Mouse (Mus musculus): ENCODE measurements at regions not wholly inside any gene's neighbourhood (a gene's known extent, or its start where the extent isn't known, plus 50 kb on each side); places are given as distances from the start of the nearest gene placed in this dataset.

GRCm38 (mm10) chrX:166929716-166930420 is 279.2 kb downstream of the Tmsb4x start:
- H3K36me3 ChIP-seq (ENCODE audit: insufficient read depth, low read length) = no peaks in the 10 kb centered on the region
- ATAC-seq (no peak), DNase-seq (ENCODE audit: low spot score) (no peak)
- H3K27me3 ChIP-seq (replicated peaks; ENCODE audit: insufficient read depth, low read length) = no peaks in the 10 kb centered on the region
- no peak overlapping the region for H3K9ac ChIP-seq (replicated peaks; ENCODE audit: low read depth)
- 64% methylated on average over 6 of the region's 6 CpGs for WGBS
- H3K9me3 ChIP-seq (ENCODE audit: low read length) = no peaks in the 10 kb centered on the region
- no peak overlapping the region for H3K27ac ChIP-seq (ENCODE audit: low read length)
- H3K4me1 ChIP-seq (ENCODE audit: insufficient read depth, low read depth, low read length) = no peaks in the 10 kb centered on the region
- TF ChIP-seq EP300 (IDR thresholded peaks at IDR 0.05) (no peak), CTCF (IDR thresholded peaks at IDR 0.05) (no peak)
- H3K4me2 ChIP-seq (replicated peaks; ENCODE audit: low read depth, low read length) = no peak overlapping the region
- H3K4me3 ChIP-seq (ENCODE audit: low read depth, low read length) = no peak overlapping the region

DNA sequence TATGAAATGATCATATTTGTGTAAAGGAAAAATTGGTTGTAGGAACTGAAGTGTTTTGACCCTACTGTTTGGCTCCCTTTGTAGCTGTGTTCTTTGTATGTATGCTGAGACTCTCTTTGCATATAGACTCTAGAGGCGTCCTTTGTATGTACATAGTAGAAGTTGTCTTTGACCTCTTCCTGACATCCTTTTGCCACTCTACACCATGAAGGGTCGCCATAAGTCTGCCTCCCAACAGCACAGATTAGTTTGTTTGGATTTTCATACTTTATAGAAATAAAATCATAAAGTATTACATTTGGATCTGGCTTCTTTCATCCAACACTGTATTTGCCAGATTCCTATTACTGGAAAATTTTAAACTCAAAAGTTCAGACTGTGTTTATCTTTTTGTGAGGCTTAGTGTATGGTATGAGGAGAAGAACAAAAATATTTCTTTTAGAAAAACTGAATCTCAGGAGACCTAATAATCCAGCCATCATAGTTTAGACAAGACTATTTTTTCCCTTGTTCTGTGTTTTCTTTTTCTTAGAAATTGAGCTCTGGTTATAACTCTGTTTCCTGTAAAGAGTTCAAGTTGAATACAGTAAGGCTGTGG is 293.7 kb downstream of the Tmsb4x start:
- H3K4me2 ChIP-seq (replicated peaks; ENCODE audit: low read depth, low read length) = no peak overlapping the region
- DNase-seq (ENCODE audit: low spot score) (no peak), ATAC-seq (no peak)
- H3K27me3 ChIP-seq (replicated peaks; ENCODE audit: insufficient read depth, low read length) = no peaks in the 10 kb centered on the region
- H3K36me3 ChIP-seq (ENCODE audit: insufficient read depth, low read length) = no peaks in the 10 kb centered on the region
- no peaks in the 10 kb centered on the region for H3K4me1 ChIP-seq (ENCODE audit: insufficient read depth, low read depth, low read length)
- no peak overlapping the region for H3K27ac ChIP-seq (ENCODE audit: low read length)
- TF ChIP-seq CTCF (IDR thresholded peaks at IDR 0.05) (no peak), EP300 (IDR thresholded peaks at IDR 0.05) (no peak)
- H3K9ac ChIP-seq (replicated peaks; ENCODE audit: low read depth) = no peak overlapping the region
- no peak overlapping the region for H3K4me3 ChIP-seq (ENCODE audit: low read depth, low read length)
- no peaks in the 10 kb centered on the region for H3K9me3 ChIP-seq (ENCODE audit: low read length)
- 54% methylated on average over 2 of the region's 2 CpGs for WGBS

DNA sequence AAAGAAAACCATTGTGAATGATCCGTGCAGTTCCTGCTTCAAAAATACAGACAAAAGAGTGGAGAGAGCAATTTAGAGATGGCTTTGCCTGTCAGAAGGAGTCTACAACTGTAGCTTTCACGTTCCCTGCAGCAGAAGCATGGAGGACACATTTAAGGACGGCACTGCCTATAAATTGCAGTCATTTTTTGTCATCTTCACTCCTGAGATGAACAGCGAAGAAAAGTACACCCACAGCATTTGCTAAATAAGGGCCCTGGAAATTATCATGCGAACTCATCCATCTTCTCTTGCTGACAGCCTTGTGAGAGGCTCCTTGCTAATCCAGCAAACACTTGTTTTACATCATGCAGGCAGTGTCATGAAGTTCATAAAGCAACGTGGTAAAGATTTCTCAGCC is 302.5 kb downstream of the Tmsb4x start:
- Histone ChIP-seq H3K27ac (ENCODE audit: low read length) (no peak overlapping the region), H3K27me3 (replicated peaks; ENCODE audit: insufficient read depth, low read length) (no peaks in the 10 kb centered on the region), H3K4me2 (replicated peaks; ENCODE audit: low read depth, low read length) (no peak overlapping the region), H3K36me3 (ENCODE audit: insufficient read depth, low read length) (no peaks in the 10 kb centered on the region), H3K9ac (replicated peaks; ENCODE audit: low read depth) (no peak overlapping the region), H3K4me3 (ENCODE audit: low read depth, low read length) (no peak overlapping the region), H3K4me1 (ENCODE audit: insufficient read depth, low read depth, low read length) (no peaks in the 10 kb centered on the region), H3K9me3 (ENCODE audit: low read length) (no peaks in the 10 kb centered on the region)
- TF ChIP-seq CTCF (IDR thresholded peaks at IDR 0.05) (no peak), EP300 (IDR thresholded peaks at IDR 0.05) (no peak)
- ATAC-seq (no peak), DNase-seq (ENCODE audit: low spot score) (no peak)
- 69% methylated on average over 6 of the region's 6 CpGs for WGBS

DNA sequence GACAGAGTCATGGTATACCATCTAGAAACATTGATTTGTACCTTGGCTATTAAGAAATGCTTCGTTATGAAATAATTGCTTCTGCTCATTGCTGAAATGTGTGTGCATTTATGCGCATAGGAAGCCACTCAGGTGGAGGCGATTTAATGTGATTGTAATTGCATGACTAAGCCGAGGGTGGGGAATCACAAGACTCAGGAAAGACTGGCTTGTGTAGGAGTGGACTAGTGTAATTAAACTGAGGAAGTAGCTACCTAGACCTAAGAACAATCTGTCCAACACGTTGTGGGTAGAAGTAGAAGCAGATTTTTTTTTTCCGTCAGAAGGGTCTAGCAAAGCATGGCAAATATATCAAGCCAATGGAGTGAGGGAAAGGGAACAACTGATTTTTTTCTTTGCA is 308.4 kb downstream of the Tmsb4x start:
- WGBS = 74% methylated on average over 6 of the region's 6 CpGs

GRCm38 (mm10) chrX:166895199-166895598 is 309.7 kb upstream of the Egfl6 start:
- peak; percentile 58 for ATAC-seq
- Histone ChIP-seq H3K27ac (ENCODE audit: low read length) (no peak overlapping the region), H3K36me3 (ENCODE audit: insufficient read depth, low read length) (no peaks in the 10 kb centered on the region), H3K9me3 (ENCODE audit: low read length) (no peaks in the 10 kb centered on the region), H3K4me3 (ENCODE audit: low read depth, low read length) (no peak overlapping the region), H3K27me3 (replicated peaks; ENCODE audit: insufficient read depth, low read length) (no peaks in the 10 kb centered on the region), H3K4me2 (replicated peaks; ENCODE audit: low read depth, low read length) (no peak overlapping the region), H3K9ac (replicated peaks; ENCODE audit: low read depth) (no peak overlapping the region), H3K4me1 (ENCODE audit: insufficient read depth, low read depth, low read length) (no peaks in the 10 kb centered on the region; the same call in 1 of the 2 replicates)
- WGBS = 37% methylated on average over 2 of the region's 2 CpGs
- TF ChIP-seq CTCF (IDR thresholded peaks at IDR 0.05) (no peak), EP300 (IDR thresholded peaks at IDR 0.05) (no peak)
- DNase-seq (ENCODE audit: low spot score) = peak; percentile 42

More for the DNA sequence above, 308.4 kb downstream of the Tmsb4x start:
- no peak overlapping the region for H3K4me3 ChIP-seq (ENCODE audit: low read depth, low read length)
- H3K4me2 ChIP-seq (replicated peaks; ENCODE audit: low read depth, low read length) = no peak overlapping the region
- TF ChIP-seq CTCF (IDR thresholded peaks at IDR 0.05) (no peak), EP300 (IDR thresholded peaks at IDR 0.05) (no peak)
- ATAC-seq (no peak), DNase-seq (ENCODE audit: low spot score) (no peak)
- no peak overlapping the region for H3K27ac ChIP-seq (ENCODE audit: low read length)
- H3K27me3 ChIP-seq (replicated peaks; ENCODE audit: insufficient read depth, low read length) = no peaks in the 10 kb centered on the region
- no peak overlapping the region for H3K9ac ChIP-seq (replicated peaks; ENCODE audit: low read depth)
- no peaks in the 10 kb centered on the region for H3K4me1 ChIP-seq (ENCODE audit: insufficient read depth, low read depth, low read length)
- no peaks in the 10 kb centered on the region for H3K36me3 ChIP-seq (ENCODE audit: insufficient read depth, low read length)
- no peaks in the 10 kb centered on the region for H3K9me3 ChIP-seq (ENCODE audit: low read length)

DNA sequence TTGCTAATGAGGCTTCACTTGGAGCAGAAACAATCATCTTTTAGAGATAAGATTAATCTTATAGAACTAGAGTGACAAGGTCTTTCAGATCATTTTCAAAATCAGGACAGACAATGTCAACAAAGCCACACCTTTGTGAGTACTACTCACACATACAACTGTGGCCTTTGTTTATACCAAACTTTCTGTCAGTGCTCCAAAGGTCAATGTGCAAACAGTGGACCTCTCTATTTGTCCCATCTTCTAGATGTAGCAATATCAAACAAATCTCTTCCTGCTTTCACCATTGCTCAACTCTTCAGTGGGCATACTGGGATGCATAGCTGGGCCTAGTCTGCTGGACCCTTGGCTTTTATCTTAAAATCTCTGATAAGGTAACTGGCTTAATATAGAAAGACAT is 300.9 kb upstream of the Egfl6 start:
- TF ChIP-seq CTCF (IDR thresholded peaks at IDR 0.05) (no peak), EP300 (IDR thresholded peaks at IDR 0.05) (no peak)
- H3K27ac ChIP-seq (ENCODE audit: low read length) = no peak overlapping the region
- ATAC-seq (no peak), DNase-seq (ENCODE audit: low spot score) (no peak)
- no peaks in the 10 kb centered on the region for H3K27me3 ChIP-seq (replicated peaks; ENCODE audit: insufficient read depth, low read length)
- no peaks in the 10 kb centered on the region for H3K36me3 ChIP-seq (ENCODE audit: insufficient read depth, low read length)
- no peaks in the 10 kb centered on the region for H3K9me3 ChIP-seq (ENCODE audit: low read length)
- no peak overlapping the region for H3K4me3 ChIP-seq (ENCODE audit: low read depth, low read length)
- no peaks in the 10 kb centered on the region for H3K4me1 ChIP-seq (ENCODE audit: insufficient read depth, low read depth, low read length)
- no peak overlapping the region for H3K9ac ChIP-seq (replicated peaks; ENCODE audit: low read depth)
- H3K4me2 ChIP-seq (replicated peaks; ENCODE audit: low read depth, low read length) = no peak overlapping the region
